In genomic region chr8:126778131-126778530, GRCm38 (mm10) we compare ENCODE assay signal across 24 mouse cellular contexts.
"Had no signal": no experiment of that assay in that cellular context is flagged by ENCODE, and none has a peak within 500 bp of the region (broad histone marks: within the 10 kb centered on the region; RNA-seq: fewer than 3 reads in every experiment).

No protein-coding gene starts in this region.

- H3K9ac ChIP-seq: forebrain, postnatal 0 days; heart, embryonic 12.5 days; hindbrain, embryonic 12.5 days; hindbrain, embryonic 14.5 days; intestine, embryonic 15.5 days; limb, embryonic 12.5 days had no signal

- H3K4me3 ChIP-seq: heart, adult 2 months; heart, embryonic 10.5 days; heart, embryonic 12.5 days; hindbrain, embryonic 10.5 days; hindbrain, embryonic 12.5 days; intestine, embryonic 15.5 days; layer of hippocampus, adult 2 months; left cerebral cortex, adult 2 months; limb, embryonic 10.5 days; limb, embryonic 12.5 days had no signal

- DNase-seq: forebrain, postnatal 0 days; gastrocnemius, postnatal 14 days; gastrocnemius, postnatal 36 days; heart, adult 11 months; heart, adult 2 months; heart, postnatal 10 days; heart, postnatal 4 days; kidney, adult 18-20 months; kidney, adult 8-10 months; kidney, postnatal 10 days; kidney, postnatal 4 days had no signal

- ATAC-seq: forebrain, postnatal 0 days; hindbrain, embryonic 16.5 days; inflammation-experienced regulatory T-cells, adult 6 months; intestine, embryonic 15.5 days; intestine, postnatal 0 days had no signal

- H3K27me3 ChIP-seq: heart, embryonic 12.5 days; hindbrain, embryonic 12.5 days; intestine, embryonic 15.5 days; limb, embryonic 12.5 days had no signal

- H3K36me3 ChIP-seq: heart, embryonic 10.5 days; heart, embryonic 12.5 days; hindbrain, embryonic 10.5 days; hindbrain, embryonic 12.5 days; intestine, embryonic 15.5 days; limb, embryonic 10.5 days; limb, embryonic 12.5 days had no signal

- H3K4me2 ChIP-seq: heart, embryonic 12.5 days; hindbrain, embryonic 12.5 days; hindbrain, embryonic 14.5 days; intestine, embryonic 15.5 days; limb, embryonic 12.5 days had no signal

- H3K9me3 ChIP-seq: heart, embryonic 10.5 days; heart, embryonic 12.5 days; hindbrain, embryonic 12.5 days; intestine, embryonic 15.5 days; limb, embryonic 10.5 days; limb, embryonic 12.5 days had no signal

- H3K27ac ChIP-seq: heart, adult 2 months; heart, embryonic 10.5 days; hindbrain, embryonic 10.5 days; hindbrain, embryonic 12.5 days; hindbrain, embryonic 14.5 days; intestine, embryonic 15.5 days; layer of hippocampus, adult 2 months; left cerebral cortex, adult 2 months; limb, embryonic 10.5 days; limb, embryonic 12.5 days had no signal

- H3K4me1 ChIP-seq: heart, embryonic 12.5 days; hindbrain, embryonic 12.5 days; limb, embryonic 10.5 days had no signal
